Mouse (Mus musculus) liver, adult 2 months (tissue): ENCODE results near the gene Blvrb.

Experiments
- CTCF ChIP-seq: fragments of 200-500 bp; IDR thresholded peaks from 2 replicates; pipeline ENCODE4 v1.5.1; 2011; ENCODE audit warnings: low read depth, low read length, control low read depth
- POLR2A ChIP-seq: fragments of 200-500 bp; IDR thresholded peaks from 2 replicates; pipeline ENCODE4 v1.6.1; 2011; ENCODE audit warnings: low read length, control low read depth; ENCODE audit not compliant: insufficient read depth; ENCODE audit errors: extremely low read depth

GRCm38 (mm10) chr7:27459640-27460039, 11.9 kb downstream of the Blvrb start:
- no peak for TF ChIP-seq CTCF
- TF ChIP-seq POLR2A: no peak
